Mouse (Mus musculus): Measurements from ENCODE around the gene Gm5728. TPM values are rescaled to one million over a fixed set of nuclear protein-coding genes. Genes with fewer than 3 reads are reported as not detected.
"Not testable (repeated sequence)": the region's sequence is repeated elsewhere in the genome, so short reads cannot be mapped to it uniquely, and the experiment has no call there.

Gm5728 gene
- not detected in 2 replicates for polyA plus RNA-seq (2015; fragmentation: Nextera tagmentation; extraction: Ambion mirVana)

GRCm38 (mm10) chr7:20375310-20375709, at the start of gene Gm5728:
Gm5728 (minus strand) TSS chr7:20375410.
- not testable (repeated sequence) for H3K4me1 ChIP-seq (replicated peaks; ENCODE audit: insufficient read depth, low read length); H3K9ac ChIP-seq (ENCODE audit: low read depth, low read length); H3K27ac ChIP-seq; H3K27me3 ChIP-seq (ENCODE audit: insufficient read depth, low read length); H3K4me2 ChIP-seq (ENCODE audit: low read length); H3K9me3 ChIP-seq (replicated peaks; ENCODE audit: low read length); H3K4me3 ChIP-seq (replicated peaks; ENCODE audit: low read depth, low read length); DNase-seq (ENCODE audit: low spot score); ATAC-seq (replicated peaks; ENCODE audit: low FRiP score, low read depth); H3K36me3 ChIP-seq (ENCODE audit: insufficient read depth, low read length)
- no CpG with 5 or more reads among the region's 1 CpGs for WGBS

- H3K4me3 ChIP-seq (replicated peaks; ENCODE audit: low read depth, low read length); ATAC-seq (replicated peaks; ENCODE audit: low FRiP score, low read depth); H3K4me2 ChIP-seq (ENCODE audit: low read length); DNase-seq (ENCODE audit: low spot score); H3K27ac ChIP-seq; H3K27me3 ChIP-seq (ENCODE audit: insufficient read depth, low read length); H3K36me3 ChIP-seq (ENCODE audit: insufficient read depth, low read length); H3K4me1 ChIP-seq (replicated peaks; ENCODE audit: insufficient read depth, low read length); H3K9me3 ChIP-seq (replicated peaks; ENCODE audit: low read length); H3K9ac ChIP-seq (ENCODE audit: low read depth, low read length): not testable (repeated sequence)
- no CpG with 5 or more reads among the region's 3 CpGs for WGBS
These were observed 42.4 kb upstream of the Gm5728 start, which contains the start of gene Vmn1r100 for GRCm38 (mm10) chr7:20417642-20418041. Vmn1r100 (plus strand) TSS chr7:20417942.

GRCm38 (mm10) chr7:20333965-20334364, 41.2 kb downstream of the Gm5728 start, which contains the start of gene Gm4133:
Gm4133 (minus strand) TSS chr7:20334065.
- not testable (repeated sequence) for DNase-seq (ENCODE audit: low spot score); H3K4me3 ChIP-seq (replicated peaks; ENCODE audit: low read depth, low read length); H3K4me2 ChIP-seq (ENCODE audit: low read length); ATAC-seq (replicated peaks; ENCODE audit: low FRiP score, low read depth); H3K36me3 ChIP-seq (ENCODE audit: insufficient read depth, low read length); H3K9ac ChIP-seq (ENCODE audit: low read depth, low read length); H3K27me3 ChIP-seq (ENCODE audit: insufficient read depth, low read length); H3K27ac ChIP-seq; H3K9me3 ChIP-seq (replicated peaks; ENCODE audit: low read length); H3K4me1 ChIP-seq (replicated peaks; ENCODE audit: insufficient read depth, low read length)
- no CpG with 5 or more reads among the region's 2 CpGs for WGBS

Other genes with a start within 250 kb of the Gm5728 start
- not detected in 2 replicates for gene Vmn1r93, start 236.3 kb downstream of the Gm5728 start, polyA plus RNA-seq (2015; fragmentation: Nextera tagmentation; extraction: Ambion mirVana)
- not detected in 2 replicates for gene Vmn1r94, start 207.0 kb downstream of the Gm5728 start, polyA plus RNA-seq (2015; fragmentation: Nextera tagmentation; extraction: Ambion mirVana)
- not detected in 2 replicates for gene Vmn1r95, start 181.7 kb downstream of the Gm5728 start, polyA plus RNA-seq (2015; fragmentation: Nextera tagmentation; extraction: Ambion mirVana)
- gene Gm6164, start 169.8 kb downstream of the Gm5728 start, polyA plus RNA-seq (2015; fragmentation: Nextera tagmentation; extraction: Ambion mirVana) = not detected in 2 replicates
- gene Gm4498, start 141.6 kb downstream of the Gm5728 start, polyA plus RNA-seq (2015; fragmentation: Nextera tagmentation; extraction: Ambion mirVana) = not detected in 2 replicates
- gene Gm5890, start 112.6 kb downstream of the Gm5728 start, polyA plus RNA-seq (2015; fragmentation: Nextera tagmentation; extraction: Ambion mirVana) = not detected in 2 replicates
- not detected in 2 replicates for gene Gm4133, start 41.3 kb downstream of the Gm5728 start, polyA plus RNA-seq (2015; fragmentation: Nextera tagmentation; extraction: Ambion mirVana)
- not detected in 2 replicates for gene Vmn1r100, start 42.5 kb upstream of the Gm5728 start, polyA plus RNA-seq (2015; fragmentation: Nextera tagmentation; extraction: Ambion mirVana)
- gene Vmn1r101, start 67.2 kb upstream of the Gm5728 start, polyA plus RNA-seq (2015; fragmentation: Nextera tagmentation; extraction: Ambion mirVana) = not detected in 2 replicates
- gene Gm10670, start 99.5 kb upstream of the Gm5728 start, polyA plus RNA-seq (2015; fragmentation: Nextera tagmentation; extraction: Ambion mirVana) = not detected in 2 replicates
- gene Vmn1r103, start 135.1 kb upstream of the Gm5728 start, polyA plus RNA-seq (2015; fragmentation: Nextera tagmentation; extraction: Ambion mirVana) = not detected in 2 replicates
- not detected in 2 replicates for gene Vmn1r104, start 158.4 kb upstream of the Gm5728 start, polyA plus RNA-seq (2015; fragmentation: Nextera tagmentation; extraction: Ambion mirVana)
- not detected in 2 replicates for gene Gm5726, start 170.3 kb upstream of the Gm5728 start, polyA plus RNA-seq (2015; fragmentation: Nextera tagmentation; extraction: Ambion mirVana)
- not detected in 2 replicates for gene Gm4141, start 200.8 kb upstream of the Gm5728 start, polyA plus RNA-seq (2015; fragmentation: Nextera tagmentation; extraction: Ambion mirVana)
- not detected in 2 replicates for gene Gm4513, start 223.6 kb upstream of the Gm5728 start, polyA plus RNA-seq (2015; fragmentation: Nextera tagmentation; extraction: Ambion mirVana)

Data from kidney, postnatal 0 days (tissue).